Mouse (Mus musculus) cerebellum, postnatal 4 days (tissue): ENCODE results near the gene Zfp983.
"Not testable (repeated sequence)": the region's sequence is repeated elsewhere in the genome, so short reads cannot be mapped to it uniquely, and the experiment has no call there.

Experiments
- DNase-seq, 2 experiments: peaks; one replicate each; pipeline ENCODE4 v3.0.0; 2022; ENCODE audit warnings: low spot score in 2 of 2, mixed read lengths in 1 of 2

Gene Zfp983

DNA sequence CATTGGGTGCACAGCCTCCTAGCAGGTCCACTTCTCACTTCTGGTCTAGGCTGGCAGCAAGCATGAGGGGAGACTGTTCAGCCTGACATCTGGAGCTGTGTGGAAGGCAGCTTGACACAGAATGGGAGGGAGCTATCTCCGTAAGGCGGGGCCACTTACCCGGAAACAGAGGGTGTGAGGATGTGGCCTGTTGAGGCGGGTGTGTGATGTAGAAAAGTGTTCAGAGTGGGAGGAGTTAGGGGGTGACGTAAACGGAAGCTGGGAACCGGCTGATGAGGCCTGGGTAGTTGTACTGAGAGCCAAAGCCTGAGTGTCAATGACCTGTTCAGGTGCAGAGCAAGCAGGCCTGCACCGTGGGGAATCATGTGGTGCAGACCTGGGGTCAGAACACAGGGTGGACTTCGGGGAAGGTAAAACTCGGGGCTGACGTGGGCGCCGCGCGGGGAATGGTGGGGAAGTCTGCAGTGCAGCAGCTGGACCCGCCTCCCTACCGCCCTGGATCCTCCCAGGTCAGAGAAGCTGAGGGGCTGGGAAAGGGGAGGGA, at the start of gene Zfp983:
Gene Zfp983 (plus strand): TSS at position 261 of the 544 bp plus-strand sequence.
- peak; percentile 28 to 47 for DNase-seq

DNA sequence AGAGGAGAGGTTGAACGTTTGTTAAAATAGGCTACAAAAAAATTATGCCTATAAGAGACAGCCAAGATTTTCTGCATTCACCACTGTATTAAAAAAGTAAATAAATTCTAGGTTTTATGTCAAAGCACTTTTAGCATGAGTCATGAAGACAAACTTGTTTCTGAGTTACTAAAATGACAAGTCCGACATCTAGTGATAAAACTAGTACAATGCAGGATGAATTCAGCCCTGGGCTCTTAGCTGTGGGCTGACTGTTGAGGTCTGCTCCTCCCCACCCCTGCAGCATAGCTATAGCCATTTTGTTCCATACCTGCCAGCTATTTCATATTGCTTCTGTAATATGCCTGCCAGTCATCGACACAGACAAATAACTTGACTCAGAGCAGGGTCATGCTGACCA, 34.1 kb upstream of the Zfp983 start:
- no peak for DNase-seq

DNA sequence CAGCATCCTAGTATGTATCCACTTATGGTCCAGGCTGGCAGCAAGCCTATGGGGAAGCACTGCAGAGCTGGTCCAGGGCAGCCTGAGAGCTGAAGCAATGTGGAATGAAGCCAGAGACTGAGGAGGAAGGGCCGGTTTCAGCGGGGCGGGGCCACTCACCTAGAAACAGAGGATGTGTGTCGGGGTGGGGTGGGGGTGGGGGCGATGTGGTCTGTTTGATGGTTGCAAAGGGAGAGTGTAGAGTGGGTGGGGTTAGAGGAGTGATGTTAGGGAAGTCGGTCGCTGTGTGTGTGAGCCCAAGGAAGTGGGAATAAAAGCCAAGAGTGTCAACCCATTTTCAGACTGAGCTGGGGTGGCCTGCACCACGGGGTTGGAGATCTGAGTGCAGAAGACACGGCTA, 33.1 kb upstream of the Zfp983 start:
- DNase-seq, result no peak

DNA sequence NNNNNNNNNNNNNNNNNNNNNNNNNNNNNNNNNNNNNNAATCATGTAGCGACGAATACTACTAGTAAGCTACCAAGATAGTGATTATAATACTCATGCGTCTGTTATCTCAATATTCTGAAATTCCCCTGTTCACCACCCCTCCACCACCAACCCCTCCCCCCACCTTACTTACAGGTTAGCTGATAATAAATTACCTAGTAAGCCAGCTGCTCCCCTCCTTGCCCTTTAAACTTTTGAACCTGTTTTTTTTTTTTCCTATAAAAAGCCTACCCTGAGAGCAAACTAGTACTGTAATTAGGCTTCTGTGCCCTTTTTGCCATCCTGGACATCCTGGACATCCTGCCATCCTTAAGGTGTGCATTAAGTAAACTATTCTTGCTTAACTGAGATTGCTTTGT, 26.8 kb upstream of the Zfp983 start:
- DNase-seq, result no peak

DNA sequence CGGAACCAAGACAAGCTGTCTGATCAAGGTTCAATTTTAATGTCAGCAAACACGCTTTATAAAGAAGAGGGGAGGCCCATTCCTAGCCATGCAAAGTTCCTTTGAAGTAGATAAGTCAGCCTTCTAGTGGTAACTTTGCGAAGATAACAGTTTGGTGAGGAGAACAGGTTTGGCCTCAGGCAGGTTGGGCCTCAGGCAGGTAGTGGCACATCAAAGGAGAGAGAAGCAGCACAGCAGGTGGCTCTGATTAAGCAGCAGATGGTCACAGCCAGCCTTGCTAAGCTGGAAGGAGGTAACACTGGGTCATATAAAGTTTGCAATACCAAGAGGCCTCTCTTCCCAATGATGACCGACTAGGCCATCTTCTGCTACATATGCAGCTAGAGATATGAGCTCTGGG, 14.7 kb upstream of the Zfp983 start:
- not testable (repeated sequence) for DNase-seq

DNA sequence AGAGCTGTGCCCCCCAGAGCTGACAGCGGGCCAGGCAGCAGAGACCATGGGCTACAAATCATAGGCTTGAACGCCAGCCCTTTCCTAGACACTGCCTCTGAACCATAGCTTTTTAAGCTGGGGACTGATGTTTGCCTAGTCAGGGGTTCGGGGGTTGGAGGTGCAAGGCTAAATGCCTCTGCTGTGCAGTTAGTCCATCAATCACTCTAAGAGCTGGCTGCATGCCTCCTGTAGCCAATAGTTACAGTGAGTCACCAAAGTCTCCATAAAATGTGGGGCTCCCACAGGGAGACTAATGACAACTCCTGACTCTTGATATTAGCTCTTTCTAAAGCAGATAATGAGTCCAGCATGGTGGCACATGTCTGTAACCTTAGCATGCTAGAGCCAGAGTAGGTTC, 1.6 kb upstream of the Zfp983 start:
- DNase-seq, result no peak

DNA sequence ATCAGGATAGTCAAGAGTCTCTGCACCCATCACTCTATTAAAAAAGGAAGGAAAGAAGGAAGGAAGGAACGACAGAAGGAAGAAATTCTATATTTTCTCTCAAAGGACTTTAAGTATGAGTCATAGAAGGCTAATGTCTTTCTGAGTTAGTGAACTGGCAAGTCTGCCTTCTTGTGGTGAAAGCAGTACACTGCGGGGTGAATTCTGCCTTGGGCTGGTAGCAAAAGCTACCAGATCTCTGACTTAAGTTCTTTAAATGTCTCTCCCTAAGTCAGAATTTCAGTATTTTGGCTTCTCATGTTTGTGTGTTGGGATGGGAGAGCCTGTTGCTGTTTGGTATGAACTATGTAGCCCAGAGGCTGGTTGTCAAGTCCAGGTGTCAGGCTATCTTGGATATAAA, 488 bp upstream of the Zfp983 start:
- DNase-seq, result peak in 1 of 2 experiments; percentile 4

DNA sequence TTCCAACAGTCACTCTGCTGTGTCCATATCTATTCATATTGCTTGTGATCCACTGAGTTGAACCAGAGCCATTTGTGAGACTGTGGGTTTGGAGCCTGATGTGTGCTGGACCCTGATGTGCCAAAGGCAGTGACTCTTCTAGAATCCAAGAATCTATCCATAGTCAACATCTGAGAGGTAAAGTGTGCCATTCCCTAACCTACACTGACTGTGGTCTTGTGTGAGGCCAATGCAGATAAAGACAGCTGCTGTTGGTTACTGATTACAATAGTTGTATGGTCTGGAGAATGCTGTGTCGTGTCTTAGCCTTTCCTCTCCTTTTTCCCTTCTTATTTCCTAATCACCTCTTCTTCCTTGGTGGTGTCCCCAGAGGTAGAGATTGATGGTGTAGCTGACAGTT, 28.4 kb downstream of the Zfp983 start:
- DNase-seq, result not testable (repeated sequence)

DNA sequence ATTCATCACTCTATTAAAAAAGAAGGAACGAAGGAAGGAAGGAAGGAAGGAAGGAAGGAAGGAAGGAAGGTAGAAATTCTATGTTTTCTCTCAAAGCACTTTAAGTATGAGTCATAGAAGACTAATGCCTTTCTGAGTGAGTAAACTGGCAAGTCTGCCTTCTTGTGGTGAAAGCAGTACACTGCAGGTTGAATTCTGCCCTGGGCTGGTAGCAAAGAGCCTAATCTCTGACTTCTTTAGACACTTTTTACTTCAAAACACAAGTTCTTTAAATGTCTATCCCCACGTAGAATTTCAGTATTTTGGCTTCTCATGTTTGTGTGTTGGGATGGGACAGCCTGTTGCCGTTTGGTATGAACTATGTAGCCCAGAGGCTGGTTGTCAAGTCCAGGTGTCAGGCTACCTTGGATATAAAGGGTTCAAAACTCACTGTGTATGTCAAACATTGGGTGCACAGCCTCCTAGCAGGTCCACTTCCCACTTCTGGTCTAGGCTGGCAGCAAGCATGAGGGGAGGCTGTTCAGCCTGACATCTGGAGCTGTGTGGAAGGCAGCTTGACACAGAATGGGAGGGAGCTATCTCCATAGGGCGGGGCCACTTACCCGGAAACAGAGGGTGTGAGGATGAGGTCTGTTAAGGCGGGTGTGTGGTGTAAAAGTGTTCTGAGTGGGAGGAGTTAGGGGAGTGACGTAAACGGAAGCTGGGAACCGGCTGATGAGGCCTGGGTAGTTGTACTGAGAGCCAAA, 29.0 kb downstream of the Zfp983 start:
- peak; percentile 37 to 55 for DNase-seq

DNA sequence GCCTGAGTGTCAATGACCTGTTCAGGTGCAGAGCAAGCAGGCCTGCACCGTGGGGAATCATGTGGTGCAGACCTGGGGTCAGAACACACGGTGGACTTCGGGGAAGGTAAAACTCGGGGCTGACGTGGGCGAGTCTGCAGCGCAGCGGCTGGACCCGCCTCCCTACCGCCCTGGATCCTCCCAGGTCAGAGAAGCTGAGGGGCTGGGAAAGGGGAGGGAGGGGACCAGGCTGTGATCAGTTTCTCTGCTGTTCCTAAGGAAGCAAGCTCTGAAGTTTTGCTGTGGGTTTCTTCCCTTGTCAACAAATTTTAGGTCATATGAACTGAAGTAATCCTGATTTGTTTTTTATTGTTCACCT, 29.6 kb downstream of the Zfp983 start:
- not testable (repeated sequence) for DNase-seq

DNA sequence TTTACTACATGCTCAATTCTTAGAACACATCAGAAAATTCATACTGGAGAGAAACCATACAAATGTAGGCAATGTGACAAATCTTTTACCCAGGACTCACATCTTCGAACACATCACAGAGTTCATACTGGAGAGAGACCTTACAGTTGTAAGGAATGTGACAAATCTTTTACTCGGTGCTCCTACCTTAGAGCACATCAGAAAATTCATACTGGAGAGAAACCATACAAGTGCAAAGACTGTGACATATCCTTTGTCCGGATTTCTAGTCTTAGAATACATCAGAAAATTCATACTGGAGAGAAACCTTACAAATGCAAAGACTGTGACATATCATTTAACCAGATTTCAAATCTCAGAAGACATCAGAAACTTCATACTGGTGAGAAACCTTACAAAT, 41.1 kb downstream of the Zfp983 start, which contains the start of gene Gm10226:
Gene Gm10226 (plus strand): TSS at position 301 of the 400 bp plus-strand sequence.
- no peak for DNase-seq

DNA sequence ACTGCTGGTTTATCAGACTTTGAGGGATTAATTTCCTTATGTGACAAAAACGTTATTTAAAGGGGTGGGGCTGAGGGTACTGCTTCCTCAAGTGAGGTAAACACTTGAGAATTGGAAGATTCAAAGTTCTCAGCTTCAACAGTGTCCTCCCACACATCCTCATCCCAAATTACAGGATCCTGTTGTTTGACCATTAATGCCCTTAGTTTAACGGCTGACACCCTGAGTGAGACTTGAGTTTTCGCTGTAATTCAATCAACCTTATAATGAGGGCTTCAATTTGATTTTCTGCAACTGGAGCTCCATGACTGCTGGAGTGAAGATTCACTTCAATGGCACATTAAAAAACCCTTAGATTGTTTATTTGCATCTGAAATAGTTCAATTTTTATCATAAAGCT, 42.9 kb downstream of the Zfp983 start:
- DNase-seq, result no peak

DNA sequence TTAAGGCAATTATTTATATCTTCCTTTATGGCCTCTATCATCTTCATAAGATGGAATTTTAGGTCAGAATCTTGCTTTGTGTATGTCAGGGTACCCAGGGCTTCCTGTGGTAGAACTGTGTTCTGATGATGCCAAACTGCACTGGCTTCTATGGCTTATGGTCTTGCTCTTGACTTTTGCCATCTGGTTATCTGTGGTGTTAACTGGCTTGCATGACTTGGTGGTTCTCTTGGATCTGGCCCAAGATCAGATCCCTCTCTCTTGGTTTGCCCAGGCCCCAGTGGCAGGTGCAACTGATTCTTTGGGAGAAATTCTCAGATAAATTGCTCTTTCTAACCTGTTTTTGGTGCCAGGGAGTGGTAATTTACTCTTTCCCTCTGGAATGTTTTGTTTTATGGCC, 45.6 kb downstream of the Zfp983 start:
- no peak for DNase-seq

DNA sequence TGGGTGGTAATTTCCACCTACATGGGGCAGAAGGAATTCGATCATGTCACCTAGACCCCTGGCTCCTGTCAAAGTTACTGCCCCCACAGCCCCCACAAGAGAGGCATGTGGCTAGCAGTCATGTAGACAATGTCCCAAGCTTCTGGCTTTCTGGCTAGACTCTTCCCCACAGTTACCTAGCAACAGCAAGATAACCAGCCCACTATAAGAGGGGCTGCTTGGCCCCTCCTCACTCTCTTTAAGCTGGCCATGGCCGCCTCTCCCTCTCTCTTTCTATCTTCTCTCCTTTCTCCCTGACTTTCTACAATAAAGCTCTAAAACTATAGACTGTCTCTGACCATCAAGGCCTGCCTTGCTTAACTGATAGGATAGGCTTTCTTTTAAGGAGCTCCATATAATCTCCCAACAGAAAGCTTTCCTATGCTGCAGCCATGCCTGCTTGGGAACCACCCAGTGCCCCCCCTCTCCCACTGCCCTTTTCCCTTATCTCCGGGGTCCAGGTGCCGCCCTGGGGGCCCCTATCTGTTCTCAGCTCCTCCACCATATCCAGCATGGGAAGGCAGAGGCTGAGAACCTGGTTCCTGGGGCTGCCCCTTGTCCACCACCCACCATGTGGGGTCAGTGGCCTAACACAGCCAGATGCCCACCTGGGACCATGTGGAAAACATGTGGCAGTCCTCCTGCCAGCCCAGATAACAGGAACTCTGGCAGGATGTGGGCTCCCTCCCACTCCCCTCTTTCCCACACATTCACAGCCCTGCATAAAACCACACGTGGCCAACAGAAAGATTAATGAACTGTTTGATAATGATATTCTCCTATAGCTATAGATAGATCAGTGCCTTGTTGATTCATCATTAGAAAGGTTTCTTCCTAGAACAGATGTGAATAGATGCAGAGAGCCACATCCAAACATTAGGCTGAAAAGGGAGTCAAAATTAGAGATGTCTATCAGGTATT, 52.1 kb downstream of the Zfp983 start:
- DNase-seq, result no peak

DNA sequence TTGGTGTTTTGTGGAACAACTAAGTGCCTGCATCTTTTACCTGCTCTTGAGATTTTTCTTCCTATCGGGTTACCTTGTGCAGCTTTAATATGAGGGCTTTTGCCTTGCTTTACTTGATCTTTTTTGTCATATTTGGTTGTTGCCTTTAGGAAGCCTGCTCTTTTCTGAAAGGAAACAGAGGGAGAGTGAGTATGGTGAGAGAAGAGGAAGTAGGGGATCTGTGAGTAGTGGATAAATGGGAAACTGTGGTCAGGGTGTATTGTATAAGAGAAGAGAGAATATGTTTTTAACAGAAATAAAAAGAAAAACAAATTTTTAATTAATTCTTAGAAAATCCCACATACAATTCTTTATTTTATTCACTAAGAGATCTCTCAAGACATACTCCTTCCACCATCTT, 53.0 kb downstream of the Zfp983 start:
- no peak for DNase-seq

DNA sequence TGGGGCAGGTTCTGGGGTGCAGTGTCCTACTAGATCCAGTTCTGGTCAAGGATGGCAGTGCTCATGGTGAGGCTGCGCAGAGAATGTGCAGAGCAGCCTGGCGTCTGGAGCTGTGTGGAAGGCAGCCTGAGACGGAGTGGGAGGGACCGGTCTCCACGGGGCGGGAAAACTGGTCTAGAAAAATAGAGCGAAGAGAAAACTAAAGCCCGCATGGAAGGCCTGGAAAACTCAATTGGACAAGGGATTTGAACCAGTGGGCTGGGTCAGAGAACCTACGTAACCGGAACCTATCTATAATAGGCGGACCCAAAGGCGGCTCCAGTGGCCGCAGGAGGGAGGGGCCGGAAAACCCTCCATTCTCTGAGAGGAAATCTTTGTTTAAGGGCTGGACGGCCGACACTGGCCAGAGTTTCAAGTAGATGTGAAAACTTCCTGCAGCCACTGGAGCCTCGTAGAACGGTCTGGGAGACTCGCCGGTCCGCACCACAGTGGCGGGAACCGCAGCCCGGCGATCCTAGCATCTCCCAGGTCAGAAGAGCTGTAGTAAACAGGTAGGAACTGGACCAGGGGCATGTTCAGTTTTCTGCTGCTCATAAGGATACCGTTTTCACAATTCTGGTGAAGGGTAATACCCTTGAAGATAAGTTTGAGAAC, 57.0 kb downstream of the Zfp983 start, which contains the start of gene Zfp760:
Gene Zfp760 (plus strand): TSS at position 399 of the 654 bp plus-strand sequence.
- DNase-seq, result peak; percentile 36 to 73

DNA sequence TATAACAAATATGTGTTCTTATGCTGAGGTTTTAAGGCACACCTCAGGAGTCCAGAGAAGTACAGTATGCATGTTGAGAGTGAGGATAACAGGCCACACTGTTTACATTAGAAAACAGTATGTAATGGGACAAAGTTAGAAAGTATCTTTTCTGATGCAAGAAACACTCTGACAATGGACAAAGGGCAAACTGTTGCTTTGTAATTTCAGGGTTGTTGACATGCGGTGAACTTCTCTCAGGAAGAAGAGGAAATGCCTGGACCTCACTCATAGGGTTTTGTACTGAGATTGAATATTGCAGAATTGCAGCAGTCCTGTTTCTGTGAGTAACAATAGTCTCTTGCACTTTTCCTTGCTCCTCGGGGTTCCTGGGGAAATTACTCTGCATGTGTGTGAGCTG, 58.0 kb downstream of the Zfp983 start:
- DNase-seq, result no peak
